ENCODE assay signal across 8 mouse cellular contexts in the genomic region with DNA sequence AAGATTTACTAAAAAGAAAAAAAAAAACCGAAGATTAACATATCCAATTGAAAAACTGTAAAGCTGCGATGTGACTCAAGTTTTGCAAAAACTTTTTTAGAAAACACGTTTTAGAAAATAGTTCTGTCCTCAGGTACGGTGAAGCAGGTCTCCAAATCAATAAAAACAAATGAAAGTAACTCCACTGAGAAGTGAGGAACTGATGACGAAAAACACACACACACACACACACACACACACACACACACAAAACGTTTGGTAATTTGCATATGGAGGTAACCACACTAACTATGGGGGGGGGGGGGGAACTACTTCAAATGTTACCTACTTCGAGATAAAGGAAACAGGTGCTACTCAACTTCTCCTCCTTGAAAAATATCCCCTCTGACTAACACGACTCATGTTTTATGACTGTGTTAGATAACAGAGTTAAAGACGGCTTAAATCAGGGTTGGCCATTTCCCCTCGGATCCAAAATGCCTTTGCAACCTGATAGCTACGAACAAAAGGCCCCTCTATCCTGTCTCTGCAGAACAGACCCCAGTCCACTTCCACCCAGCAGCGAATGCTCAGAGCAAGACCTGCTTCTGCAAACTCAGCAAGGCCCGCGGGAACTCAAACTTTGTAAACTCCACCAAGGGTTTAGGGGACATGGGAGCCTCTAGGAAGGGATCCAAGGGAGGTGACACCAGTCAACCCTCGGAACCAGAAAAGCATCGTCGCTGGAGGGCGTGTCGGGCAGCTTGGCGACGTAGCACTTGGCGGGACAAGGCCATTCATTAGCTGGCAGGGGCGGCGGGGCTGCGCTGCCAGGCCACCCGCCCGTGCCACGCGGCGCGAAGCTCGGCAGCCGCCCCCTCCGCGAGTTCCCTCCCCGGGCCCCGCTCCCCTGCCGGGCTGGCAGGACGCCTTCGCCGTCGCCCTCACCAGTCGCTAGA. TPM values are rescaled to one million over a fixed set of nuclear protein-coding genes. Genes with fewer than 3 reads are reported as not detected.
DNase-seq lines count a peak whose midpoint lies in the region; ATAC-seq and TF ChIP-seq lines count a peak whose summit lies in the region.

No protein-coding gene starts in this region.

- H3K36me3 ChIP-seq in MEL (ENCODE audit: control insufficient read depth in 1 of 2, insufficient read depth in 2 of 2, low read length in 2 of 2) = peaks cover 7 to 16% of the 10 kb centered on the region in 2 experiments
- H3K36me3 ChIP-seq in forebrain, embryonic 13.5 days (ENCODE audit: poor library complexity, severe bottlenecking) = peaks cover under 1% of the 10 kb centered on the region

- no peaks in the 10 kb centered on the region for H3K27me3 ChIP-seq in MEL (ENCODE audit: control insufficient read depth in 1 of 2, insufficient read depth in 2 of 2, low read length in 2 of 2)
- H3K27me3 ChIP-seq in forebrain, embryonic 13.5 days = no peaks in the 10 kb centered on the region

- no peak for TF ChIP-seq CTCF in MEL (IDR thresholded peaks at IDR 0.05 in 2 of 3, conservative IDR thresholded peaks at IDR 0.05 in 1 of 3; ENCODE audit: control insufficient read depth in 1 of 3, insufficient read depth in 1 of 3, low read depth in 2 of 3, low read length in 3 of 3, poor library complexity in 1 of 3, severe bottlenecking in 1 of 3)

- H3K4me1 ChIP-seq in MEL (ENCODE audit: control insufficient read depth in 1 of 2, insufficient read depth in 2 of 2, low read length in 2 of 2) = peaks cover 5 to 6% of the 10 kb centered on the region in 2 experiments; a peak in 3 of 4 replicates
- peaks cover 12% of the 10 kb centered on the region for H3K4me1 ChIP-seq in forebrain, embryonic 13.5 days

- DNase-seq in MEL (ENCODE audit: low read depth, low spot score) = peak; percentile 89
- DNase-seq in c-Kit-positive CD71-positive TER-119-positive erythroid progenitor cells, embryonic 14.5 days (ENCODE audit: low spot score) = peak; percentile 81
- DNase-seq in heart, postnatal 36 days = peak; percentile 75 to 86
- peak; percentile 51 to 70 for DNase-seq in layer of hippocampus, adult 8-10 months (ENCODE audit: low spot score in 2 of 2)
- peak; percentile 80 for DNase-seq in lung, postnatal 14 days
- peak; percentile 79 for DNase-seq in ovary, postnatal 36 days (ENCODE audit: low spot score)
- DNase-seq in thymus, postnatal 4 days = peak; percentile 79

- peak overlapping the region; percentile 64 to 82 for H3K4me3 ChIP-seq in MEL (ENCODE audit: control insufficient read depth in 1 of 2, insufficient read depth in 1 of 2, low read depth in 2 of 2, low read length in 2 of 2)
- H3K4me3 ChIP-seq in forebrain, embryonic 13.5 days = peak overlapping the region; percentile 83

- no peak for TF ChIP-seq EP300 in MEL (IDR thresholded peaks at IDR 0.05; ENCODE audit: low read depth in 1 of 2, low read length in 2 of 2)

- H3K27ac ChIP-seq in MEL (ENCODE audit: control insufficient read depth, low read depth, low read length) = peak overlapping the region; percentile 84
- H3K27ac ChIP-seq in forebrain, embryonic 13.5 days = peak overlapping the region; percentile 99

- H3K4me2 ChIP-seq in forebrain, embryonic 13.5 days = peak overlapping the region; percentile 70

- no peak for TF ChIP-seq POLR2A in MEL (IDR thresholded peaks at IDR 0.05; ENCODE audit: control insufficient read depth in 1 of 2, insufficient read depth in 1 of 2, low read depth in 1 of 2, low read length in 2 of 2, poor library complexity in 1 of 2)

- ATAC-seq in forebrain, embryonic 13.5 days = peak; percentile 84

- intact Hi-C loops in heart, postnatal 36 days (cut with DNase I) = no loop called here

- peaks cover 29% of the 10 kb centered on the region for H3K79me2 ChIP-seq in MEL (ENCODE audit: control insufficient read depth, insufficient read depth, low read length, poor library complexity)

- no peak for TF ChIP-seq RAD21 in MEL (IDR thresholded peaks at IDR 0.05; ENCODE audit: low read depth, low read length)

- H3K9ac ChIP-seq in MEL (ENCODE audit: control insufficient read depth, low read depth, low read length, poor library complexity, severe bottlenecking) = peak overlapping the region; percentile 93
- peak overlapping the region; percentile 96 for H3K9ac ChIP-seq in forebrain, embryonic 13.5 days

- WGBS in forebrain, embryonic 13.5 days = 2% methylated on average over 41 of the region's 43 CpGs

- no peaks in the 10 kb centered on the region for H3K9me3 ChIP-seq in MEL (replicated peaks; ENCODE audit: insufficient read depth, low read length)
- H3K9me3 ChIP-seq in forebrain, embryonic 13.5 days (replicated peaks) = no peaks in the 10 kb centered on the region

TF ChIP-seq in MEL, 35 proteins besides CTCF, POLR2A, EP300 and RAD21:
- TF ChIP-seq USF1 (IDR thresholded peaks at IDR 0.05; ENCODE audit: low read depth, low read length) (no peak), MAX (IDR thresholded peaks at IDR 0.05; ENCODE audit: low read length) (no peak; the same call in 1 of the 2 replicates), GABPA (IDR thresholded peaks at IDR 0.05; ENCODE audit: low read depth, low read length) (no peak), MYB (IDR thresholded peaks at IDR 0.05; ENCODE audit: low read depth, low read length) (no peak), MAFK (IDR thresholded peaks at IDR 0.05; ENCODE audit: borderline replicate concordance, low read depth, low read length) (0 out of 2 replicates have a peak, but pooled peaks have one; percentile 24), POLR2AphosphoS2 (IDR thresholded peaks at IDR 0.05; ENCODE audit: low read length) (no peak; the same call in 1 of the 2 replicates), SIN3A (IDR thresholded peaks at IDR 0.05; ENCODE audit: low read length) (peak; percentile 80), ZC3H11A (IDR thresholded peaks at IDR 0.05; ENCODE audit: low read depth, low read length) (no peak), TAL1 (IDR thresholded peaks at IDR 0.05; ENCODE audit: low read length) (no peak), UBTF (IDR thresholded peaks at IDR 0.05; ENCODE audit: borderline replicate concordance, insufficient read depth, low read depth, low read length) (no peak), BHLHE40 (IDR thresholded peaks at IDR 0.05; ENCODE audit: borderline replicate concordance, low read depth, low read length) (no peak), ZKSCAN1 (IDR thresholded peaks at IDR 0.05; ENCODE audit: low read depth, low read length) (no peak), MXI1 (IDR thresholded peaks at IDR 0.05; ENCODE audit: low read depth, low read length) (no peak; the same call in 1 of the 2 replicates), JUND (IDR thresholded peaks at IDR 0.05; ENCODE audit: low read depth, low read length) (no peak), SMC3 (IDR thresholded peaks at IDR 0.05; ENCODE audit: low read depth, low read length) (no peak), MYC (IDR thresholded peaks at IDR 0.05; ENCODE audit: low read depth, low read length) (no peak), MEF2A (IDR thresholded peaks at IDR 0.05; ENCODE audit: extremely low read depth, insufficient replicate concordance, low read depth, low read length, poor library complexity, severe bottlenecking) (no peak), ZMIZ1 (IDR thresholded peaks at IDR 0.05; ENCODE audit: low read depth, low read length) (no peak), NRF1 (IDR thresholded peaks at IDR 0.05; ENCODE audit: insufficient read depth, low read depth, low read length, poor library complexity, severe bottlenecking) (no peak), HCFC1 (IDR thresholded peaks at IDR 0.05; ENCODE audit: low read depth, low read length) (no peak), CHD1 (IDR thresholded peaks at IDR 0.05; ENCODE audit: low read depth, low read length) (peak; percentile 90; the same call in 1 of the 2 replicates), KAT2A (conservative IDR thresholded peaks at IDR 0.05; ENCODE audit: low read depth, low read length) (no peak; the same call in 1 of the 2 replicates), ELF1 (IDR thresholded peaks at IDR 0.05; ENCODE audit: low read depth, low read length) (0 out of 2 replicates have a peak, but pooled peaks have one; percentile 4), TCF12 (IDR thresholded peaks at IDR 0.05; ENCODE audit: low read depth, low read length) (peak; percentile 3; the same call in 1 of the 2 replicates), ETS1 (IDR thresholded peaks at IDR 0.05; ENCODE audit: low read depth, low read length) (peak; percentile 76; the same call in 1 of the 2 replicates), CHD2 (IDR thresholded peaks at IDR 0.05; ENCODE audit: low read length) (no peak), E2F4 (IDR thresholded peaks at IDR 0.05; ENCODE audit: borderline replicate concordance, low read depth, low read length) (0 out of 2 replicates have a peak, but pooled peaks have one; percentile 52), NELFE (IDR thresholded peaks at IDR 0.05; ENCODE audit: low read depth, low read length) (no peak; the same call in 1 of the 2 replicates), GATA1 (IDR thresholded peaks at IDR 0.05; ENCODE audit: low read depth, low read length) (peak; percentile 72), RCOR1 (IDR thresholded peaks at IDR 0.05; ENCODE audit: low read depth, low read length) (peak; percentile 37; the same call in 1 of the 2 replicates), MAZ (IDR thresholded peaks at IDR 0.05; ENCODE audit: low read depth, low read length) (no peak), POLR2AphosphoS5 (IDR thresholded peaks at IDR 0.05; ENCODE audit: borderline replicate concordance, low read depth, low read length) (no peak), USF2 (IDR thresholded peaks at IDR 0.05; ENCODE audit: borderline replicate concordance in 1 of 2, insufficient read depth in 1 of 2, low read depth in 1 of 2, low read length in 2 of 2) (no peak), TBP (IDR thresholded peaks at IDR 0.05; ENCODE audit: low read depth, low read length) (peak; percentile 83), ZNF384 (IDR thresholded peaks at IDR 0.05; ENCODE audit: low read depth, low read length) (peak; percentile 59; the same call in 1 of the 2 replicates)
TF ChIP-seq in MEL: peak in this region for 11.

RNA-seq across cellular contexts. Expression of a gene that starts 0.7 kb away (rescaled TPM):
- 20.0 and 23.7 TPM in 2 replicates for total RNA-seq in MEL (2012; rRNA removed)
- polyA plus RNA-seq in MEL (2012; ENCODE audit: insufficient read depth in 1 of 2, insufficient read length in 2 of 2, low read depth in 1 of 2, low replicate concordance in 2 of 2, missing spikeins in 1 of 2) = 10 to 100 TPM; 21.1 to 53.7 TPM
- 29.5 and 32.3 TPM in 2 replicates for polyA plus RNA-seq in forebrain, embryonic 13.5 days (2015; fragmentation: Nextera tagmentation; extraction: Ambion mirVana)
- total RNA-seq in heart, postnatal 36 days (2021) = 10 to 100 TPM; 33.9 to 37.8 TPM
- total RNA-seq in layer of hippocampus, adult 8-10 months (2022) = 10 to 100 TPM; 25.5 to 27.6 (median 26.6) TPM

Comparison
In these comparisons a context has a peak if more than half of its experiments do, and no peak if none do; other contexts are left out.
1. Peak in every context shown above with its lines: DNase-seq, ATAC-seq, H3K4me3 ChIP-seq and H3K27ac ChIP-seq.